Mouse (Mus musculus): ENCODE results near the gene Cited2. TPM values are rescaled to one million over a fixed set of nuclear protein-coding genes. Genes with fewer than 3 reads are reported as not detected.

Gene Cited2
- total RNA-seq, 2 experiments from 2014 or later = 20.9 to 22.8 TPM

DNA sequence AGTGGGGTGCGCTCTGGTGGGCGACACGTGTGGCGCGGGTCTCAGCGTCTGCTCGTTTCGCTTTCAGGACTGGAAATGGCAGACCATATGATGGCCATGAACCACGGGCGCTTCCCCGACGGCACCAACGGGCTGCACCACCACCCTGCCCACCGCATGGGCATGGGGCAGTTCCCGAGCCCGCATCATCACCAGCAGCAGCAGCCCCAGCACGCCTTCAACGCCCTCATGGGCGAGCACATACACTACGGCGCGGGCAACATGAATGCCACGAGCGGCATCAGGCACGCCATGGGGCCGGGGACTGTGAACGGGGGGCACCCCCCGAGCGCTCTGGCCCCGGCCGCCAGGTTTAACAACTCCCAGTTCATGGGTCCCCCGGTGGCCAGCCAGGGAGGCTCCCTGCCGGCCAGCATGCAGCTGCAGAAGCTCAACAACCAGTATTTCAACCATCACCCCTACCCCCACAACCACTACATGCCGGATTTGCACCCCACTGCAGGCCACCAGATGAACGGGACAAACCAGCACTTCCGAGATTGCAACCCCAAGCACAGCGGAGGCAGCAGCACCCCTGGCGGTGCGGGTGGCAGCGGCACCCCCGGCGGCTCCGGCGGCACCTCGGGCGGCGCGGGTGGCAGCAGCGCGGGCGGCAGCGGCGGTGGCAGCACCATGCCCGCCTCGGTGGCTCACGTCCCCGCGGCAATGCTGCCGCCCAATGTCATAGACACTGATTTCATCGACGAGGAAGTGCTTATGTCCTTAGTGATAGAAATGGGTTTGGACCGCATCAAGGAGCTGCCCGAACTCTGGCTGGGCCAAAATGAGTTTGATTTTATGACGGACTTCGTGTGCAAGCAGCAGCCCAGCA lies 1.1 kb downstream of the Cited2 start:
- DNase-seq = peak; percentile 82

GRCm38 (mm10) chr10:17725037-17725584 lies 2.1 kb downstream of the Cited2 start:
- DNase-seq = no peak

DNA sequence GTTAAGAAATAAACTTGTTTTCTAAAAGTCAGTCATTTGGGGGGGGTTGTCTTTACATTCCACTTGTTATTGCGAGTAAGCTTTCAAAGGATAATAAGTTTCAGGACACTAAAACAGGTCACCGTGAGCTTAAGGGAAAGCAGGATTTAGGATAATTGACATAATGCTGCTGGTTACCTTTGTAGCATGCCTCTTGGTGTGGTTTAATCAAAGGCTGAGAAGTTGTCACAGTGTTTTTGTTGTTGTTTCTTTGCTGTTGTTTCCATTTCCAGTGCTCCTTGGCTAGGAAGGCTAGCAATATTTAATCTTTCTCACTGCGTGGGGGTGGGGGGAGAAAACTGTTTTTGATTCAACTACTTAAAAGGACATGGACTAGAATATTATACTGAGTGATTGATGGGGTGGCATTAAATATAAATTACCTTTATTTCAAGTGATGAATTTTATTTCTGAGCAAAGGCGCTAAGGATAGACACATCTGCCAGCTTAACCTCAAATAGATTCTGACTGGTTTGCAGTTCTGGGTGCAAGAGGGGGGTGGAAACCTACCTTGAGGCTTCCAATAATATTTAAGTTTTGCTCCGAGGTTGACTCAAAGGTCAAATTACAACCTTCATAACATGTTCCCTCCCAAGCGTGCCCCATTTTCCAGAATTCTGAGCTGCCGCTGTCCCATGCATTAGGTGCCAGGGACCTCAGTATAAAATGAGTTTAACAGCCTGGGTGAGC lies 2.8 kb downstream of the Cited2 start:
- DNase-seq = no peak

DNA sequence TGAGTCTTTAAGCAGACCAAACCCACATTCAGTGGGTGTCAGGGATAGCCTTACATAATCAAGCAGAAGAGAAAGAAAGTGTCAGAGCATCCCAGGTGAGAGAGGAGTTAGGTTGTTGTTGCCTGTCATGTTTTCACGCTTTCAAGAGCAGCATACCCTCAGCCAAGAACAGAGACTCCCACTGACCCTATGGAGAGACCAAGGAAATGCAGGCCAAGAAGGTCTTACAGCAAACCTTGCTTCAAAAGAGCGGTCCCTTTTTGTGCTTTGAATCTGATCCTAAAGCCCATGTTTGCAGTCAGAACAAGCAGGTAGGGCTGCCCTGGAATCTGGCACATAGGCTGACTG lies 3.3 kb downstream of the Cited2 start:
- DNase-seq = no peak

DNA sequence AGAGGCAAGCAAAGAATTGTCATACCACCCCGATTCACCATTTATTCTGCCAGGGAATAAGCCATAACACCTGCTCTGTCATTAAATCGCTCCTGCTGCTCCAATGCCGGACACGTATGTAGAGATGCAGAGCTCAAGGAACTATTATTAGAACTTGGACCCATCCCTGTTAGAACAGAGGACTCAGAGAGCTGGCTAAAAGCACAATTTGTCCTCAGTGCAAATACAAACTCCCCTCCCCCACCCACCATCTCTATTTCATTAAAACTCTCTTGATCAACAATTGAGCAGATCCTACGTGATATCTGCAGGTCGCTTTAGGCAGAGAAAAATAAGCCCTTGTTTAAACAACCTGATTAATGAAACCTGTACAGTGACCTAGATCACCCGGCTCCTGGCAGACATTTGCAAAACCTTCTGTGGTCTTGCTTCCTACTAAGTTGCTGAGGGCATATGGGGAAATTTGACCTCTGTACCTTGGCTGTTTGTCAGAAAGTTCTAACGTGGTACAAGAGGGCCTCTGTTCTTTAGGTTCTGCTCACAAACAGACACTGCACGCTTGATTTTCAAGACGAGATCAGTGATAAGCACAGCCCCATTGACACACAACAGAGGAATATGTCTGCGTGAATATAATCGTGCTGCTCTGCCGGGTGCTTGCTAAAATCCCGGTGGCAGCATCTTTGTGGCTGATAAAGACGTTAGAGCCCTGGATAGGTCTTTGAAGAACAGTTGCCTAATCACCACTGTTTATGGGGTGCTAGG lies 4.3 kb downstream of the Cited2 start:
- DNase-seq = no peak

DNA sequence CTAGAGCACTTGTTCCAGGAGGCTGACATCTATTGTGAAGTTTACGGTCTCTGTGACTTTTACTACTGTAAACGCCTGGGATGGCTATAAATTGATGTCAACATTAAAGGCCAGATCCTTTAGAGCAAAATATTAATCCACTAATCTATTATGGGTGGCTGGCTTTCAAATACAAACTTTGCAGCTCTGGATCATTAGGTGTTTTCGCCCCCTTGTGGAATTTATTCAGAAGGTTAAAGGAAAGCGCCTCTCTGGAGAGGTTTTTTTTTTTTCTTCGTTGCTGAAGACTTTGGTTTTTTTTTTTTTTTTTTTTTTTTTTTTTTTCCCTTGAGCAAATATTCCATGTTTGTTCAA lies 4.9 kb downstream of the Cited2 start:
- peak; percentile 8 for DNase-seq

GRCm38 (mm10) chr10:17728711-17729110 lies 5.7 kb downstream of the Cited2 start:
- no peak for DNase-seq

DNA sequence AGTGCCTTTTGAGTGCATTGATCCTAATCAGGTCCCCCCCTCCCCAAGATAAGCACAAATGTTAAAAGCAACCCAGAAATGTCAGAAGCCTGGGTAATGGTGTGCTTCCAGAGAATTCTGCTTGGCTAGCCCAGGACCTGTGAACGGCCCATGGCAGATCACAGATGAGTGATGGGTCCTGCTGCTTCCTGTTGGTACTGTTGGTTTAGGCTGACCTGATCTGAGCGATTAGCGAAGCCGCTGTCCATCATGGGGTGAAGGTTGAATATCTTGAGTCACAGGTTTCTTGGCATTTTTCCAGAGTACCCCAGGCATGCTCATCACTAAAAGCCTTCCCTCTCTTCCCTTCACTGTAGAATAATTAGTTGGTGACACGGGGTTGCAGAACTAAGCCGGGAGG lies 6.5 kb downstream of the Cited2 start:
- no peak for DNase-seq

DNA sequence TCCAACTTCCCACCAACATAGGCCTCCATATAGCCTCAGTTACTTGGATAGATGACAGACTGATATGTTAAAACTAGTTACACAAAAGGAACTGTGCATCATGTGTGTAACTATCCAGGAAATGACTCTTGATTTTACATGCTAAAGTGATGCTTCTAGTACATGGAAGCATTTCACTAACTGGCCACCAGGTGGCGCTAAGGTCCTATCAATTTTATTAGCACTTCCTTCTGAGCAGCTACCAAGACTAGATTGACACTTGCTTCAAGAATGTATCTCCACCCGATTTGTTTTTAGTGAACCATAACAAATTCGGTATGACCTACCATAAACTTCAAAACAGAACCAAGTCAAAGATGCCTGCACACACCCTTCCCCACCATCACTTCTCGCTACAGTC lies 10.0 kb downstream of the Cited2 start:
- peak; percentile 85 for DNase-seq

DNA sequence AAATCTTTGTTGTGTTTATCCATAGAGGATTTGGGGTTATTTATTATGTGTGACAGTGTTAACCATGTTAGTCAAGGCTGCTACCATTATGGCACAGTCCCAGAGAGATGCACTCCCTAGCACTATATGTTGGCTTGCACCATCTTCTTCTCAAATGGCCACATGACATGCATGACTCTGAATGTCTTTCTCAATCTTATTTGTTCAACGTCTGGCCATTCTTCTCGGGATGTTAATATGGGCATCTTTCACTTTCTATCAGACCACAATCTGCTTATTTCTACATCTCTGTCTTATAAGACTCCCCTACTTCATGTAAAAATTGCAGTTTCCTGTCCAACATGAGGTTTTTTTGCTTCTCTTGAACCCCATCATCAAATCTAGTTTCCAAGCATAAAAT lies 19.6 kb downstream of the Cited2 start:
- no peak for DNase-seq

DNA sequence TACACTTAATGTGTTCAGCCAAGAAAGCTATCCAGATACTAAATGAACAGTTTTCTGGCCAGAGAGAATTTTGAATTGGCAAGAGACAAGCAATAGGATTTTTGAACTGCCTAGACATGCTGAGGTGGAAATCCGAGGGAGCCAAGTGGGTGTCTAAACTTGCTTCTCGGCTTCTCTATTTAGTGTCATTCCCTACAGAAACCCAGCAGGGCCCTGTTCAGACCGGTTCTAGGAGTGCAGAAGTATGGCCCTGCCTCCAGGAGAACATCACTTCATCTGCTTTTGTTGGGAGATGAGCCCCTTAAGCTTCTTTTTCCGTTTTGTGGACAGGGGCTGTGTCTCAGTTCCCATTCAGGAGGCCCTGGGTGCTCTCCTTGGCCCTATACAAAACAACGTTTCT lies 29.5 kb downstream of the Cited2 start:
- DNase-seq = no peak

DNA sequence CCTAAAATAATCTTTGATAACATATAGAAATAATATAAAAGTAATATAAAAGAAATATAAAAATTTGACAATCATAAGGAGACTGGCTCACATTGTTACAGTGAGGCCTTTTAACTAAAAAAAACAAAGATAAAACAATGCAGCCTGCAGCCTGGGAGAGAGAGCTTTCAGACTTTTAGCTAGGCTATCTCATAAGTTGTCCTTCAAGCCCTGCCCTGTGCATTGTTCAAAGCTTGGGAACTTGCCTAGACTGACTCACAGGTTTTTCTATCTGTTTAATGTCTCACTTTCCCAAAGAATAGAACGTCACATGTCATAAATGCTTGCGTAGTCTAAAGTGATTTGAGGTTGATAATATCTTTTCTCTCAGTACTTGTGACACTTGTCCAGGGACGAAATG lies 36.8 kb downstream of the Cited2 start:
- no peak for DNase-seq

- DNase-seq = peak; percentile 8
These were observed 38.0 kb downstream of the Cited2 start for GRCm38 (mm10) chr10:17760750-17761613.

- DNase-seq = no peak
These were observed 38.6 kb downstream of the Cited2 start for GRCm38 (mm10) chr10:17761652-17762051.

GRCm38 (mm10) chr10:17762946-17763345 lies 39.9 kb downstream of the Cited2 start:
- no peak for DNase-seq

DNA sequence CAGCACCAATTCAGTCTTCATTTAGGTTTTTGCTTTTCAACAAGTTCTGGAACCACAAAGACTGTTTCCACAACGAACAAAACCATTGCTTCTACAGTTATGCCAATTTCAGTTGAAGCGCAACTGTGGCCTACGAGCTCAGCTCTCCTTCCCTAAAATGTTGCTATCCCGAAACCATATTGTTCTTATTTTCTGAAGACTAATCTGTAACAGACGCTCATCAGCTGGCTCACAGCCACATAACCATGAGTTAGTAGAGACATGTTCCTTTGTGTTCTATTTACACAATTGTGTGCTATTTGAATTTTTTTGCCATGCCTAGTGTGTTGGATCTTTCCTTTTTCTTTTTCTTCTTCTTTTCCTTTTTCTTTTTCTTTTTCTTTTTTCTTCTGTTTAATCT lies 46.8 kb downstream of the Cited2 start:
- DNase-seq = no peak

DNA sequence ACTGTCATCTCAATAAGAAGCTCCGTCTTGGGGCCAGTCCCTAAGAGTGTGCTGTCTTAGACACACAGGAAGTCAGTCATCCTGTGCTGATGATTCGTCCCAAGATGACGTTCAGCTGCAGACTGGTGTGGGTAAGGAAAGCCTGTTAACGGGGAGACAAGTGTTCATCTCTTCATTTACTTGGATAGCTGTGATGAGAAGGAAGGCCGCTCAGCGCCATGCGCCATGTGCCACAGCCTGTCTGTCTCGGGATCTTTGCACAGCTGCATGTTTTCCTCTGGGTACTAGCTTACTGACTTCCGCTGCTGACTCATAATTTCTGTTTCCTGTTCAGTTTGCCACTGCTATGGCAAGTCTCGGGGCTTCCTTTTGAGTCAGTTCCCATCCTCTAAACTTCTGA lies 49.3 kb downstream of the Cited2 start:
- no peak for DNase-seq

GRCm38 (mm10) chr10:17774366-17774765 lies 51.3 kb downstream of the Cited2 start:
- no peak for DNase-seq

DNA sequence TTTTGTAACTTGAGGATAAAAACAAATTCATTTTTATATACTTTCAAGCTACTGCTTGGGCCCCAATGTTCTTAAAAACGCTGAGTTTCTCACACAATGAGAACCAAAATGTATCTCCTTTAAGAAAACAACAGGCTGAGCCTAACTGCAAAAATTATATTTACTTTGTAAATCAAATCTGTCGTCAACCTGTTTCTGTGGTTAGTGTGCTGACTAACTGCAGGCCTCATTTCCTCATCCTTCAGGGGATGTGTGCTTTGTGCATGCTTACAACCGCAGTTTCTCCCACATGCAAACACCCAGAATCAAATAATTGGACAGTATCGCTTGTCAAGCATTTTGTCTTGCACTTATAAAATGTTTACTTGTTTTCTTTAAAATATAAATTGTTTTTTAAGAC lies 52.1 kb downstream of the Cited2 start:
- DNase-seq = no peak

Data from heart, postnatal 4 days (tissue).